Mouse (Mus musculus) hindlimb bud, embryonic 11.5 days (tissue): ENCODE results near the gene Lhfpl2.

ENCODE experiments used
- DNase-seq: peaks from one replicate; pipeline ENCODE4 v3.0.0-alpha.2; 2012; ENCODE audit warnings: low read depth, low spot score; ENCODE audit errors: extremely low spot score

Gene Lhfpl2

GRCm38 (mm10) chr13:94207973-94208372, 150.4 kb downstream of the Lhfpl2 start:
- DNase-seq, result no peak

- no peak for DNase-seq
These were observed 151.3 kb downstream of the Lhfpl2 start for GRCm38 (mm10) chr13:94208892-94209291.

- no peak for DNase-seq
These were observed 153.9 kb downstream of the Lhfpl2 start for GRCm38 (mm10) chr13:94211236-94212119.

GRCm38 (mm10) chr13:94212179-94212578, 154.6 kb downstream of the Lhfpl2 start:
- no peak for DNase-seq

- DNase-seq, result no peak
These were observed 155.1 kb downstream of the Lhfpl2 start for GRCm38 (mm10) chr13:94212716-94213115.

GRCm38 (mm10) chr13:94223609-94224008, 166.0 kb downstream of the Lhfpl2 start:
- DNase-seq, result no peak

- DNase-seq, result no peak
These were observed 167.4 kb downstream of the Lhfpl2 start for GRCm38 (mm10) chr13:94224717-94225705.

GRCm38 (mm10) chr13:94231871-94232270, 174.3 kb downstream of the Lhfpl2 start:
- no peak for DNase-seq

- no peak for DNase-seq
These were observed 181.9 kb downstream of the Lhfpl2 start for GRCm38 (mm10) chr13:94239488-94239887.

GRCm38 (mm10) chr13:94240111-94240510, 182.5 kb downstream of the Lhfpl2 start:
- no peak for DNase-seq

GRCm38 (mm10) chr13:94240873-94241272, 183.3 kb downstream of the Lhfpl2 start:
- DNase-seq, result no peak

GRCm38 (mm10) chr13:94241892-94242524, 184.4 kb downstream of the Lhfpl2 start:
- DNase-seq, result no peak

GRCm38 (mm10) chr13:94242897-94243296, 185.3 kb downstream of the Lhfpl2 start:
- no peak for DNase-seq
